Comparison of ENCODE assay signal across 12 mouse cellular contexts in genomic region chr2:169782874-169783680, GRCm38 (mm10).
DNase-seq lines count a peak whose midpoint lies in the region; ATAC-seq and TF ChIP-seq lines count a peak whose summit lies in the region.
"Had no signal": no experiment of that assay in that cellular context is flagged by ENCODE, and none has a peak within 500 bp of the region (broad histone marks: within the 10 kb centered on the region; RNA-seq: fewer than 3 reads in every experiment).

No protein-coding gene starts in this region.

- H3K9ac ChIP-seq in heart, embryonic 13.5 days = no peak overlapping the region
- H3K9ac ChIP-seq in lung, embryonic 15.5 days = no peak overlapping the region
- H3K9ac ChIP-seq in limb, embryonic 11.5 days (ENCODE audit: low read length) = no peak overlapping the region
- H3K9ac ChIP-seq: hindbrain, embryonic 15.5 days; limb, embryonic 13.5 days had no signal

- WGBS in heart, embryonic 13.5 days = 27% methylated on average over 26 of the region's 26 CpGs
- WGBS in lung, embryonic 15.5 days = 21% methylated on average over 26 of the region's 26 CpGs
- WGBS in lung, adult 2 months = 41% methylated on average over 26 of the region's 26 CpGs
- WGBS in limb, embryonic 11.5 days = 14% methylated on average over 26 of the region's 26 CpGs

- no peak for TF ChIP-seq POLR2A in lung, adult 2 months (IDR thresholded peaks at IDR 0.05; ENCODE audit: borderline replicate concordance, extremely low read depth, low read depth, low read length)

- no peak overlapping the region for H3K4me3 ChIP-seq in heart, embryonic 13.5 days
- H3K4me3 ChIP-seq in lung, embryonic 15.5 days = no peak overlapping the region
- H3K4me3 ChIP-seq in lung, adult 2 months (replicated peaks; ENCODE audit: extremely low read depth, low read depth, low read length) = no peak overlapping the region
- no peak overlapping the region for H3K4me3 ChIP-seq in limb, embryonic 11.5 days (ENCODE audit: low read depth, low read length)
- H3K4me3 ChIP-seq: hindbrain, embryonic 15.5 days; layer of hippocampus, adult 2 months; limb, embryonic 13.5 days had no signal

- peaks cover 31% of the 10 kb centered on the region for H3K4me1 ChIP-seq in heart, embryonic 13.5 days
- H3K4me1 ChIP-seq in lung, embryonic 15.5 days = peaks cover 38% of the 10 kb centered on the region
- peaks cover 8% of the 10 kb centered on the region for H3K4me1 ChIP-seq in lung, adult 2 months (ENCODE audit: control insufficient read depth, insufficient read depth, low read length)
- H3K4me1 ChIP-seq in limb, embryonic 11.5 days (ENCODE audit: control insufficient read depth, insufficient read depth, low read length) = peaks cover 31% of the 10 kb centered on the region

- peak overlapping the region; percentile 37 for H3K4me2 ChIP-seq in heart, embryonic 13.5 days
- no peak overlapping the region for H3K4me2 ChIP-seq in lung, embryonic 15.5 days
- 0 out of 2 replicates have a peak overlapping the region, but pooled peaks have one; percentile 1 for H3K4me2 ChIP-seq in limb, embryonic 11.5 days (ENCODE audit: low read depth, severe bottlenecking)
- H3K4me2 ChIP-seq: hindbrain, embryonic 15.5 days; limb, embryonic 13.5 days had no signal

- DNase-seq in heart, adult 9 months (ENCODE audit: low spot score in 2 of 2) = no peak
- DNase-seq in lung, adult 2 months = no peak
- DNase-seq in limb, embryonic 11.5 days (ENCODE audit: low spot score) = peak; percentile 48
- no peak for DNase-seq in gastrocnemius, postnatal 14 days

- no peaks in the 10 kb centered on the region for H3K9me3 ChIP-seq in heart, embryonic 13.5 days
- no peaks in the 10 kb centered on the region for H3K9me3 ChIP-seq in lung, embryonic 15.5 days
- no peaks in the 10 kb centered on the region for H3K9me3 ChIP-seq in limb, embryonic 11.5 days (ENCODE audit: control insufficient read depth, low read length)
- H3K9me3 ChIP-seq: hindbrain, embryonic 15.5 days; limb, embryonic 13.5 days had no signal

- no peak for ATAC-seq in heart, embryonic 13.5 days (ENCODE audit: extremely low read depth, insufficient number of reproducible peaks, low FRiP score, low TSS enrichment)
- ATAC-seq in lung, embryonic 15.5 days (ENCODE audit: borderline replicate concordance, extremely low read depth, low FRiP score, low TSS enrichment) = peak; percentile 74
- ATAC-seq in limb, embryonic 11.5 days (ENCODE audit: insufficient number of reproducible peaks, low FRiP score, low TSS enrichment, low read depth) = no peak
- peak; percentile 59 for ATAC-seq in megakaryocyte progenitor cell, adult 5-6 weeks (replicated peaks; ENCODE audit: poor library complexity)
- no peak for ATAC-seq in erythroid progenitor cell, adult 5-6 weeks (replicated peaks; ENCODE audit: low FRiP score, poor library complexity, severe bottlenecking)
- ATAC-seq: midbrain, embryonic 16.5 days had no signal

- no peaks in the 10 kb centered on the region for H3K36me3 ChIP-seq in heart, embryonic 13.5 days
- no peaks in the 10 kb centered on the region for H3K36me3 ChIP-seq in lung, embryonic 15.5 days
- H3K36me3 ChIP-seq in limb, embryonic 11.5 days (ENCODE audit: control insufficient read depth, insufficient read depth, low read length) = no peaks in the 10 kb centered on the region
- H3K36me3 ChIP-seq: hindbrain, embryonic 15.5 days; limb, embryonic 13.5 days had no signal

- intact Hi-C loops in gastrocnemius, postnatal 14 days (cut with DNase I; ENCODE audit: low total_unique reads) = no loop called here

- no peak overlapping the region for H3K27ac ChIP-seq in heart, embryonic 13.5 days (replicated peaks)
- peak overlapping the region; percentile 11; the same call in 1 of the 2 replicates for H3K27ac ChIP-seq in lung, embryonic 15.5 days
- no peak overlapping the region for H3K27ac ChIP-seq in limb, embryonic 11.5 days (replicated peaks; ENCODE audit: low read depth, low read length)
- H3K27ac ChIP-seq: hindbrain, embryonic 15.5 days; layer of hippocampus, adult 2 months; limb, embryonic 13.5 days had no signal

- TF ChIP-seq CTCF in lung, adult 2 months (IDR thresholded peaks at IDR 0.05; ENCODE audit: insufficient read depth, low read length) = no peak

- peaks cover 26% of the 10 kb centered on the region for H3K27me3 ChIP-seq in heart, embryonic 13.5 days (replicated peaks)
- H3K27me3 ChIP-seq in lung, embryonic 15.5 days = no peaks in the 10 kb centered on the region
- H3K27me3 ChIP-seq in limb, embryonic 11.5 days (ENCODE audit: control insufficient read depth, insufficient read depth, low read length) = no peaks in the 10 kb centered on the region
- H3K27me3 ChIP-seq: hindbrain, embryonic 15.5 days had no signal

Comparison
In these comparisons a context has a peak if more than half of its experiments do, and no peak if none do; other contexts are left out.
1. ATAC-seq: peak in lung, embryonic 15.5 days (single experiment) and megakaryocyte progenitor cell, adult 5-6 weeks (single experiment); none in heart, embryonic 13.5 days (single experiment), limb, embryonic 11.5 days (single experiment) and erythroid progenitor cell, adult 5-6 weeks (single experiment).